Mouse (Mus musculus): Measurements from ENCODE around the gene Slc12a9. TPM values are rescaled to one million over a fixed set of nuclear protein-coding genes. Genes with fewer than 3 reads are reported as not detected.
"Not testable (repeated sequence)": the region's sequence is repeated elsewhere in the genome, so short reads cannot be mapped to it uniquely, and the experiment has no call there.

The Slc12a9 gene
- polyA plus RNA-seq, 1 experiment from 2014 or later, result 16.4 TPM

- WGBS, result under 1% methylated on average over 55 of the region's 65 CpGs
- peaks cover 9% of the 10 kb centered on the region; the same call in 1 of the 2 replicates for H3K4me1 ChIP-seq (ENCODE audit: control insufficient read depth, insufficient read depth, low read length)
Measured at GRCm38 (mm10) chr5:137287953-137288743, 45.2 kb downstream of the Slc12a9 start.

GRCm38 (mm10) chr5:137287032-137287952, 46.1 kb downstream of the Slc12a9 start, which contains the start of gene Ache:
Ache (plus strand) TSS chr5:137287519.
- Histone ChIP-seq H3K27me3 (ENCODE audit: control insufficient read depth, insufficient read depth, low read length) (peaks cover 6% of the 10 kb centered on the region; the same call in 1 of the 2 replicates), H3K4me1 (ENCODE audit: control insufficient read depth, insufficient read depth, low read length) (peaks cover 9% of the 10 kb centered on the region; the same call in 1 of the 2 replicates), H3K4me3 (ENCODE audit: low read depth, low read length) (peak within 1 kb of the TSS; percentile 38), H3K4me2 (ENCODE audit: low read depth, low read length) (peak within 1 kb of the TSS; percentile 71), H3K27ac (ENCODE audit: low read depth, low read length) (peak within 1 kb of the TSS; percentile 80), H3K36me3 (ENCODE audit: control insufficient read depth, insufficient read depth, low read length) (no peaks in the 10 kb centered on the region), H3K9ac (replicated peaks; ENCODE audit: low read depth, low read length) (peak within 1 kb of the TSS; percentile 55), H3K9me3 (ENCODE audit: control insufficient read depth, low read length) (no peaks in the 10 kb centered on the region)
- under 1% methylated on average over 40 of the region's 40 CpGs for WGBS
- ATAC-seq (ENCODE audit: low read depth), result peak; percentile 70

More at GRCm38 (mm10) chr5:137287953-137288743, 45.2 kb downstream of the Slc12a9 start:
- H3K9me3 ChIP-seq (ENCODE audit: control insufficient read depth, low read length), result no peaks in the 10 kb centered on the region
- peaks cover 6% of the 10 kb centered on the region; the same call in 1 of the 2 replicates for H3K27me3 ChIP-seq (ENCODE audit: control insufficient read depth, insufficient read depth, low read length)
- H3K36me3 ChIP-seq (ENCODE audit: control insufficient read depth, insufficient read depth, low read length), result no peaks in the 10 kb centered on the region
- peak overlapping the region; percentile 80 for H3K27ac ChIP-seq (ENCODE audit: low read depth, low read length)
- H3K4me2 ChIP-seq (ENCODE audit: low read depth, low read length), result peak overlapping the region; percentile 71
- peak; percentile 17; the same call in 1 of the 2 replicates for ATAC-seq (ENCODE audit: low read depth)
- peak overlapping the region; percentile 38 for H3K4me3 ChIP-seq (ENCODE audit: low read depth, low read length)
- peak overlapping the region; percentile 55 for H3K9ac ChIP-seq (replicated peaks; ENCODE audit: low read depth, low read length)

GRCm38 (mm10) chr5:137286655-137287031, 46.8 kb downstream of the Slc12a9 start:
- Histone ChIP-seq H3K9me3 (ENCODE audit: control insufficient read depth, low read length) (no peaks in the 10 kb centered on the region), H3K4me1 (ENCODE audit: control insufficient read depth, insufficient read depth, low read length) (peaks cover 9% of the 10 kb centered on the region; the same call in 1 of the 2 replicates)

GRCm38 (mm10) chr5:137285986-137286385, 47.4 kb downstream of the Slc12a9 start:
- Histone ChIP-seq H3K36me3 (ENCODE audit: control insufficient read depth, insufficient read depth, low read length) (no peaks in the 10 kb centered on the region), H3K4me2 (ENCODE audit: low read depth, low read length) (peak overlapping the region; percentile 71), H3K27ac (ENCODE audit: low read depth, low read length) (no peak overlapping the region; the same call in 1 of the 2 replicates), H3K27me3 (ENCODE audit: control insufficient read depth, insufficient read depth, low read length) (peaks cover 6% of the 10 kb centered on the region; the same call in 1 of the 2 replicates), H3K4me1 (ENCODE audit: control insufficient read depth, insufficient read depth, low read length) (peaks cover 9% of the 10 kb centered on the region; the same call in 1 of the 2 replicates), H3K4me3 (ENCODE audit: low read depth, low read length) (no peak overlapping the region), H3K9me3 (ENCODE audit: control insufficient read depth, low read length) (no peaks in the 10 kb centered on the region), H3K9ac (replicated peaks; ENCODE audit: low read depth, low read length) (0 out of 2 replicates have a peak overlapping the region, but pooled peaks have one; percentile 22)
- ATAC-seq (ENCODE audit: low read depth), result no peak
- WGBS, result 63% methylated on average over 7 of the region's 7 CpGs

More at GRCm38 (mm10) chr5:137286655-137287031, 46.8 kb downstream of the Slc12a9 start:
- peak overlapping the region; percentile 38 for H3K4me3 ChIP-seq (ENCODE audit: low read depth, low read length)
- H3K36me3 ChIP-seq (ENCODE audit: control insufficient read depth, insufficient read depth, low read length), result no peaks in the 10 kb centered on the region
- peak; percentile 78 for ATAC-seq (ENCODE audit: low read depth)
- H3K9ac ChIP-seq (replicated peaks; ENCODE audit: low read depth, low read length), result peak overlapping the region; percentile 55
- H3K27ac ChIP-seq (ENCODE audit: low read depth, low read length), result peak overlapping the region; percentile 80; the same call in 1 of the 2 replicates
- peaks cover 6% of the 10 kb centered on the region; the same call in 1 of the 2 replicates for H3K27me3 ChIP-seq (ENCODE audit: control insufficient read depth, insufficient read depth, low read length)
- WGBS, result 1% methylated on average over 14 of the region's 16 CpGs
- peak overlapping the region; percentile 71 for H3K4me2 ChIP-seq (ENCODE audit: low read depth, low read length)

GRCm38 (mm10) chr5:137285045-137285444, 48.4 kb downstream of the Slc12a9 start:
- Histone ChIP-seq H3K27ac (ENCODE audit: low read depth, low read length) (no peak overlapping the region), H3K9ac (replicated peaks; ENCODE audit: low read depth, low read length) (no peak overlapping the region), H3K27me3 (ENCODE audit: control insufficient read depth, insufficient read depth, low read length) (peaks cover 6% of the 10 kb centered on the region; the same call in 1 of the 2 replicates), H3K36me3 (ENCODE audit: control insufficient read depth, insufficient read depth, low read length) (no peaks in the 10 kb centered on the region), H3K4me3 (ENCODE audit: low read depth, low read length) (no peak overlapping the region), H3K4me2 (ENCODE audit: low read depth, low read length) (no peak overlapping the region), H3K4me1 (ENCODE audit: control insufficient read depth, insufficient read depth, low read length) (peaks cover 9% of the 10 kb centered on the region; the same call in 1 of the 2 replicates), H3K9me3 (ENCODE audit: control insufficient read depth, low read length) (no peaks in the 10 kb centered on the region)
- WGBS, result 61% methylated on average over 5 of the region's 5 CpGs
- no peak for ATAC-seq (ENCODE audit: low read depth)

- H3K9ac ChIP-seq (replicated peaks; ENCODE audit: low read depth, low read length), result not testable (repeated sequence)
Measured at GRCm38 (mm10) chr5:137284411-137284810, 49.0 kb downstream of the Slc12a9 start.

GRCm38 (mm10) chr5:137277360-137278342, 55.7 kb downstream of the Slc12a9 start:
- H3K27me3 ChIP-seq (ENCODE audit: control insufficient read depth, insufficient read depth, low read length), result no peaks in the 10 kb centered on the region
- peak overlapping the region; percentile 46; the same call in 1 of the 2 replicates for H3K27ac ChIP-seq (ENCODE audit: low read depth, low read length)
- no peaks in the 10 kb centered on the region for H3K4me1 ChIP-seq (ENCODE audit: control insufficient read depth, insufficient read depth, low read length)
- 23% methylated on average over 18 of the region's 18 CpGs for WGBS
- ATAC-seq (ENCODE audit: low read depth), result peak; percentile 73; the same call in 1 of the 2 replicates
- peak overlapping the region; percentile 1; the same call in 1 of the 2 replicates for H3K9ac ChIP-seq (replicated peaks; ENCODE audit: low read depth, low read length)
- H3K4me3 ChIP-seq (ENCODE audit: low read depth, low read length), result no peak overlapping the region
- H3K4me2 ChIP-seq (ENCODE audit: low read depth, low read length), result peak overlapping the region; percentile 4; the same call in 1 of the 2 replicates
- no peaks in the 10 kb centered on the region for H3K36me3 ChIP-seq (ENCODE audit: control insufficient read depth, insufficient read depth, low read length)
- H3K9me3 ChIP-seq (ENCODE audit: control insufficient read depth, low read length), result no peaks in the 10 kb centered on the region

More at GRCm38 (mm10) chr5:137284411-137284810, 49.0 kb downstream of the Slc12a9 start:
- not testable (repeated sequence) for H3K36me3 ChIP-seq (ENCODE audit: control insufficient read depth, insufficient read depth, low read length); H3K9me3 ChIP-seq (ENCODE audit: control insufficient read depth, low read length); H3K4me2 ChIP-seq (ENCODE audit: low read depth, low read length); ATAC-seq (ENCODE audit: low read depth); H3K4me1 ChIP-seq (ENCODE audit: control insufficient read depth, insufficient read depth, low read length); H3K27ac ChIP-seq (ENCODE audit: low read depth, low read length); H3K4me3 ChIP-seq (ENCODE audit: low read depth, low read length); H3K27me3 ChIP-seq (ENCODE audit: control insufficient read depth, insufficient read depth, low read length)
- 79% methylated on average over 5 of the region's 6 CpGs for WGBS
